Mouse (Mus musculus) hindbrain, embryonic 16.5 days (tissue): Measurements from ENCODE around the gene Nav2. TPM values are rescaled to one million over a fixed set of nuclear protein-coding genes. Genes with fewer than 3 reads are reported as not detected.

Source experiments
- ATAC-seq: fragments of 200-750 bp; cut with Nextera tagmentation; 2 replicates; pipeline ENCODE4 v1.8.0; 2017; ENCODE audit warnings: moderate TSS enrichment, moderate library complexity
- H3K27ac ChIP-seq: fragments of 300-500 bp; sonication (generic); 2 replicates; pipeline ENCODE4 v1.5.1; 2014; ENCODE audit warnings: low read depth, mild to moderate bottlenecking, control low read depth, low read length, moderate library complexity
- H3K27me3 ChIP-seq: fragments of 300-500 bp; sonication (generic); replicated peaks from 2 replicates; pipeline ENCODE4 v1.6.1; 2014; ENCODE audit warnings: low read length; ENCODE audit not compliant: control insufficient read depth, insufficient read depth
- H3K36me3 ChIP-seq: fragments of 300-500 bp; sonication (generic); 2 replicates; pipeline ENCODE4 v1.6.1; 2014; ENCODE audit warnings: mild to moderate bottlenecking, low read length, moderate library complexity, mixed read lengths; ENCODE audit not compliant: control insufficient read depth, insufficient read depth
- H3K4me1 ChIP-seq: fragments of 300-500 bp; sonication (generic); 2 replicates; pipeline ENCODE4 v1.6.1; 2014; ENCODE audit warnings: low read depth, low read length; ENCODE audit not compliant: control insufficient read depth, insufficient read depth
- H3K4me2 ChIP-seq: fragments of 300-500 bp; sonication (generic); 2 replicates; pipeline ENCODE4 v1.6.1; 2014; ENCODE audit warnings: mild to moderate bottlenecking, low read length, control low read depth, moderate library complexity
- H3K4me3 ChIP-seq: fragments of 300-500 bp; sonication (generic); 2 replicates; pipeline ENCODE4 v1.5.1; 2014; ENCODE audit warnings: mild to moderate bottlenecking, low read length, control low read depth, moderate library complexity
- H3K9ac ChIP-seq: fragments of 300-500 bp; sonication (generic); 2 replicates; pipeline ENCODE4 v1.6.1; 2014; ENCODE audit warnings: low read depth, mild to moderate bottlenecking, control low read depth, low read length, moderate library complexity
- H3K9me3 ChIP-seq: fragments of 300-500 bp; sonication (generic); 2 replicates; pipeline ENCODE4 v1.6.1; 2014; ENCODE audit warnings: mild to moderate bottlenecking, low read length, moderate library complexity; ENCODE audit not compliant: control insufficient read depth
- WGBS: fragments of 180-500 bp; shearing (Covaris S2); extraction: QIAGEN DNeasy Blood & Tissue Kit; methylation state at CpG from one replicate; pipeline ENCODE4 v1.1.7; 2014; 5-methylcytosine and 5-hydroxymethylcytosine counted together
- polyA plus RNA-seq: library from polyadenylated mRNA; unstranded; fragments of >200 nt; fragmentation: Nextera tagmentation; extraction: Ambion mirVana; gene quantifications from 2 replicates; pipeline ENCODE4 v1.2.1, GENCODE M21; 2015

The Nav2 gene
- polyA plus RNA-seq, 1 experiment from 2014 or later, result 27.9 TPM

DNA sequence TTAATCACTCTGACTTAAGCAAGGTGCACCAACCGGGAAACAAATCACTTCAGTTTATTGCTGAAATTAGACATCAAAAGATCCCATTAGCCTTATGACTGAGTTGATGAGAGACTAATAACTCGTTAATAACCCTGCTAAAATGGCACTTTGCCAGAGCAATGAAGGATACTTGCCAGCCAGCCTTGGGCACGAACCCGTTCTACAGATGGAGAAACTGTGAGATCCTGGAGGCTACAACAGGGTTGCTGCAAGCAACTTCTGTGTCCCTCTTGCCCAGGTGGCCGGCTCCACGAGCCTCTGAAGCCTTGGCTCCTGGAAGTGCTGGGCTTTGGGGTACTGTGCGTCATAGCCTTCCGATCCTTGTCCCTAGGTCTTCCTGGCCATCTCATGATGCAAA is 681.1 kb downstream of the Nav2 start:
- Histone ChIP-seq H3K36me3 (peaks cover 13% of the 10 kb centered on the region), H3K4me1 (no peaks in the 10 kb centered on the region), H3K27me3 (no peaks in the 10 kb centered on the region), H3K9me3 (no peaks in the 10 kb centered on the region), H3K9ac (no peak overlapping the region), H3K27ac (no peak overlapping the region), H3K4me2 (no peak overlapping the region), H3K4me3 (no peak overlapping the region)
- ATAC-seq, result no peak
- 86% methylated on average over 8 of the region's 8 CpGs for WGBS

DNA sequence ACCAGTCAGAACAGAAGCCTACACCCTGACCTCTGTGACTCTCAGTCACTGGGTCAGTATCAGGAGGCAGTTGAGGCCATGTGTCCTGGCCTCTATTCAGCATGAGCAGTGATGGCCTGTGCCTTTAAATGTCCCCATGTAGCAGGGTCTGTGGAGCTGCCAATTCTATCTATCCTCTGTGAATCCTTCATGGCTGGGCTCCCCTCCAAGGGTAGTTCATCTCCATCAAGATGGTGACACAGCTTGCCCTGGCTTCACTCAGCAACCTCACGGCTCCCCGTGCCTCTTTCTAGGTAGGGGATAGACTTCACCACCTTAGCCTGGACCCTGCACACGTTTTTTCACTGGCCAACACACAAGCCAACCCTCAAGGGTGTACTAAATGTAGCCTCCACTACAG is 689.3 kb downstream of the Nav2 start:
- no peaks in the 10 kb centered on the region for H3K27me3 ChIP-seq
- no peak overlapping the region for H3K27ac ChIP-seq
- H3K9ac ChIP-seq, result no peak overlapping the region
- H3K9me3 ChIP-seq, result no peaks in the 10 kb centered on the region
- H3K4me3 ChIP-seq, result no peak overlapping the region
- no peak overlapping the region for H3K4me2 ChIP-seq
- H3K4me1 ChIP-seq, result no peaks in the 10 kb centered on the region
- H3K36me3 ChIP-seq, result peaks cover 27% of the 10 kb centered on the region
- 80% methylated on average over 3 of the region's 3 CpGs for WGBS
- no peak for ATAC-seq

- Histone ChIP-seq H3K4me3 (no peak overlapping the region), H3K36me3 (peaks cover 27% of the 10 kb centered on the region), H3K27ac (no peak overlapping the region), H3K4me1 (no peaks in the 10 kb centered on the region), H3K9ac (no peak overlapping the region), H3K27me3 (no peaks in the 10 kb centered on the region), H3K4me2 (no peak overlapping the region), H3K9me3 (no peaks in the 10 kb centered on the region)
- ATAC-seq, result no peak
- WGBS, result 94% methylated on average over 13 of the region's 13 CpGs
Measured at GRCm38 (mm10) chr7:49598225-49598624, 689.7 kb downstream of the Nav2 start.

DNA sequence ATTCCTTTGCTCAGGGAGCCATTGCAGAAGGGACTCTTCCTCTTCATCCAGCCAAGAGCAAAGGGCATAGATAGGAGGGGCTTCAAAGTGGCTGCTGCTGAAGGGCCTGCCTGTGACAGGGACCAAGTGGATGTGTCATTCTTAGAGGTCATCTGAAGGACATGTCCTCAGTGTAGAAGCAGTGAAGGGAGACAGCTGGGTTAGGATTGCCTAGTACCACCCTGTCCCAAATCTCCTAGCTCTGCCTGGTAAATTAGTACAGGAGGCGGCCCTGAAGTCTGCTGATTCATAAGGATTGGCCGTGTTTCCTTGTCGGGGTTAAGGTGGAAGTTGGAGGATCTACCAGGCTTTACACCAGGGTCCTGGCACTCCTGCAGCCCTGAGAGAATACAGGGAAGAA is 691.4 kb downstream of the Nav2 start:
- Histone ChIP-seq H3K4me3 (no peak overlapping the region), H3K4me1 (no peaks in the 10 kb centered on the region), H3K9me3 (no peaks in the 10 kb centered on the region), H3K9ac (no peak overlapping the region), H3K4me2 (no peak overlapping the region), H3K27ac (no peak overlapping the region), H3K27me3 (no peaks in the 10 kb centered on the region), H3K36me3 (peaks cover 24% of the 10 kb centered on the region)
- 95% methylated on average over 3 of the region's 3 CpGs for WGBS
- no peak for ATAC-seq

GRCm38 (mm10) chr7:49601191-49601975 is 692.9 kb downstream of the Nav2 start:
- Histone ChIP-seq H3K36me3 (peaks cover 29% of the 10 kb centered on the region), H3K27ac (no peak overlapping the region), H3K9me3 (no peaks in the 10 kb centered on the region), H3K27me3 (no peaks in the 10 kb centered on the region), H3K9ac (no peak overlapping the region), H3K4me3 (no peak overlapping the region), H3K4me2 (no peak overlapping the region), H3K4me1 (no peaks in the 10 kb centered on the region)
- WGBS, result 60% methylated on average over 13 of the region's 13 CpGs
- ATAC-seq, result peak; percentile 55

GRCm38 (mm10) chr7:49604244-49604643 is 695.7 kb downstream of the Nav2 start:
- H3K9me3 ChIP-seq, result no peaks in the 10 kb centered on the region
- WGBS, result 93% methylated on average over 14 of the region's 14 CpGs
- no peak overlapping the region for H3K4me3 ChIP-seq
- H3K4me2 ChIP-seq, result no peak overlapping the region
- H3K27me3 ChIP-seq, result no peaks in the 10 kb centered on the region
- no peaks in the 10 kb centered on the region for H3K4me1 ChIP-seq
- ATAC-seq, result no peak
- no peak overlapping the region for H3K9ac ChIP-seq
- peaks cover 10% of the 10 kb centered on the region; the same call in 1 of the 2 replicates for H3K36me3 ChIP-seq
- H3K27ac ChIP-seq, result no peak overlapping the region

GRCm38 (mm10) chr7:49604965-49605795 is 696.7 kb downstream of the Nav2 start:
- peaks cover 5% of the 10 kb centered on the region; the same call in 1 of the 2 replicates for H3K36me3 ChIP-seq

GRCm38 (mm10) chr7:49616258-49616735 is 707.8 kb downstream of the Nav2 start:
- Histone ChIP-seq H3K36me3 (no peaks in the 10 kb centered on the region), H3K4me2 (peak overlapping the region; percentile 43; the same call in 1 of the 2 replicates), H3K4me1 (no peaks in the 10 kb centered on the region), H3K4me3 (no peak overlapping the region), H3K9ac (no peak overlapping the region), H3K27me3 (peaks cover 39% of the 10 kb centered on the region), H3K9me3 (no peaks in the 10 kb centered on the region), H3K27ac (no peak overlapping the region)
- WGBS, result 9% methylated on average over 6 of the region's 7 CpGs
- peak; percentile 82 for ATAC-seq

More at GRCm38 (mm10) chr7:49604965-49605795, 696.7 kb downstream of the Nav2 start:
- ATAC-seq, result no peak
- WGBS, result 91% methylated on average over 15 of the region's 15 CpGs
- Histone ChIP-seq H3K4me2 (no peak overlapping the region), H3K27ac (no peak overlapping the region), H3K27me3 (no peaks in the 10 kb centered on the region), H3K9me3 (no peaks in the 10 kb centered on the region), H3K4me1 (no peaks in the 10 kb centered on the region), H3K4me3 (no peak overlapping the region), H3K9ac (no peak overlapping the region)

GRCm38 (mm10) chr7:49617087-49617486 is 708.6 kb downstream of the Nav2 start:
- no peak overlapping the region for H3K4me2 ChIP-seq
- no peaks in the 10 kb centered on the region for H3K36me3 ChIP-seq
- H3K27me3 ChIP-seq, result peaks cover 43% of the 10 kb centered on the region
- H3K9me3 ChIP-seq, result no peaks in the 10 kb centered on the region
- 84% methylated on average over 4 of the region's 4 CpGs for WGBS
- ATAC-seq, result no peak
- H3K4me1 ChIP-seq, result no peaks in the 10 kb centered on the region
- H3K4me3 ChIP-seq, result no peak overlapping the region
- no peak overlapping the region for H3K27ac ChIP-seq
- no peak overlapping the region for H3K9ac ChIP-seq
